Mouse (Mus musculus): Measurements from ENCODE around the gene Osbpl10. TPM values are rescaled to one million over a fixed set of nuclear protein-coding genes. Genes with fewer than 3 reads are reported as not detected.

The Osbpl10 gene
- polyA plus RNA-seq, 2 experiments = 3.4 to 8.4 TPM

DNA sequence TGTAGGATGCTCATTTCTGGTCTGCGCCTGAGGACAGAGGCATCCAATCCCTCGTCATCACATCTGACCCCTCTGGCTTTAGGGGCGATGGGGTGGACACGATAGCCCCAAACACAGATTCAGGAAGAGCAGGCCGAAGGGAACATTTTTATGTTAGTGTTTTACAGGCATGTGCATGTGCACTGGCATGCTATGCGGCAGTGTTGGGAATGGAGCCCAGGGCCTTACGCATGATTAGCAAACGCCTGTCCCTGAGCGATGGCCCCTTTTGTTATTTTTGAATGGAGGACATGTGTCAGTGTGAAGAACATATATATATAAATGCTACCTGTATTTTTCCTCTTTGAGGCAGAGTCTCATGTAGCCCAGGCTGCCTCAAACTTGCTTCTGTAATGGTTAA, 60.3 kb downstream of the Osbpl10 start:
- Histone ChIP-seq H3K36me3 (ENCODE audit: control insufficient read depth, insufficient read depth, low read length) (no peaks in the 10 kb centered on the region), H3K27ac (replicated peaks; ENCODE audit: low read depth, low read length) (no peak overlapping the region), H3K4me1 (ENCODE audit: control insufficient read depth, insufficient read depth, low read length) (peaks cover 7% of the 10 kb centered on the region; the same call in 1 of the 2 replicates), H3K4me3 (replicated peaks; ENCODE audit: low read length) (no peak overlapping the region), H3K27me3 (ENCODE audit: control insufficient read depth, insufficient read depth, low read length) (no peaks in the 10 kb centered on the region), H3K4me2 (replicated peaks; ENCODE audit: low read depth, low read length, severe bottlenecking) (no peak overlapping the region), H3K9ac (ENCODE audit: low read depth, low read length, severe bottlenecking) (no peak overlapping the region), H3K9me3 (ENCODE audit: control insufficient read depth, low read length) (no peaks in the 10 kb centered on the region)
- WGBS = 68% methylated on average over 9 of the region's 9 CpGs
- no peak for TF ChIP-seq POLR2A (IDR thresholded peaks at IDR 0.05; ENCODE audit: borderline replicate concordance, extremely low read depth, insufficient read depth, insufficient read length)
- no peak for ATAC-seq (ENCODE audit: low FRiP score, low read depth)
- no peak for DNase-seq (ENCODE audit: low spot score)

DNA sequence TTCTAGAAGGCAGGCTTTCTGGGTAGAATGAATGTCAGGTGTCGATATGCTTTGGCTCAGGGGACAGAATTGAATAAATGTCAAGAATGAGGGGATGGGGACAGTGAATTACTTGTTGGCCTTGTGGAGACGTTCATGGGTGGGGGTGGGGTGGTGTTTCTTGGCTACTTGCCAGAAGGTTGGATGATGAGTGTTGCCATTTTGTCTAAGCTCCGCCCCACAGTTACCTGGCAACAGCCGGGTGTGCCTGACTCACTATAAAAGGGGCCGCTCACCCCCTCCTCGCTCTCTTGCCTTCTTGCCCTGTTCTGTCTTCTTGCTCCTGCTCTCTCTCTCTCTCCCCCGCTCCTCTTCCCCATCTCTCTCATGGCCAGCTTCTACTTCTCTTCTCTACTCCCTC, 60.9 kb downstream of the Osbpl10 start:
- no peak for ATAC-seq (ENCODE audit: low FRiP score, low read depth)
- H3K9me3 ChIP-seq (ENCODE audit: control insufficient read depth, low read length) = no peaks in the 10 kb centered on the region
- no peak overlapping the region for H3K4me2 ChIP-seq (replicated peaks; ENCODE audit: low read depth, low read length, severe bottlenecking)
- WGBS = 57% methylated on average over 7 of the region's 7 CpGs
- H3K4me3 ChIP-seq (replicated peaks; ENCODE audit: low read length) = no peak overlapping the region
- no peaks in the 10 kb centered on the region for H3K27me3 ChIP-seq (ENCODE audit: control insufficient read depth, insufficient read depth, low read length)
- no peak for DNase-seq (ENCODE audit: low spot score)
- no peak for TF ChIP-seq POLR2A (IDR thresholded peaks at IDR 0.05; ENCODE audit: borderline replicate concordance, extremely low read depth, insufficient read depth, insufficient read length)
- H3K9ac ChIP-seq (ENCODE audit: low read depth, low read length, severe bottlenecking) = no peak overlapping the region
- H3K27ac ChIP-seq (replicated peaks; ENCODE audit: low read depth, low read length) = no peak overlapping the region
- no peaks in the 10 kb centered on the region for H3K36me3 ChIP-seq (ENCODE audit: control insufficient read depth, insufficient read depth, low read length)
- peaks cover 7% of the 10 kb centered on the region; the same call in 1 of the 2 replicates for H3K4me1 ChIP-seq (ENCODE audit: control insufficient read depth, insufficient read depth, low read length)

GRCm38 (mm10) chr9:115042571-115042970, 64.2 kb downstream of the Osbpl10 start:
- no peaks in the 10 kb centered on the region for H3K9me3 ChIP-seq (ENCODE audit: control insufficient read depth, low read length)
- H3K27ac ChIP-seq (replicated peaks; ENCODE audit: low read depth, low read length) = no peak overlapping the region
- 70% methylated on average over 6 of the region's 6 CpGs for WGBS
- TF ChIP-seq POLR2A (IDR thresholded peaks at IDR 0.05; ENCODE audit: borderline replicate concordance, extremely low read depth, insufficient read depth, insufficient read length) = no peak
- H3K4me1 ChIP-seq (ENCODE audit: control insufficient read depth, insufficient read depth, low read length) = peaks cover 9% of the 10 kb centered on the region; the same call in 1 of the 2 replicates
- H3K4me3 ChIP-seq (replicated peaks; ENCODE audit: low read length) = no peak overlapping the region
- no peak overlapping the region for H3K9ac ChIP-seq (ENCODE audit: low read depth, low read length, severe bottlenecking)
- no peak overlapping the region for H3K4me2 ChIP-seq (replicated peaks; ENCODE audit: low read depth, low read length, severe bottlenecking)
- ATAC-seq (ENCODE audit: low FRiP score, low read depth) (no peak), DNase-seq (ENCODE audit: low spot score) (no peak)
- H3K36me3 ChIP-seq (ENCODE audit: control insufficient read depth, insufficient read depth, low read length) = no peaks in the 10 kb centered on the region
- no peaks in the 10 kb centered on the region for H3K27me3 ChIP-seq (ENCODE audit: control insufficient read depth, insufficient read depth, low read length)

- no peak for TF ChIP-seq POLR2A (IDR thresholded peaks at IDR 0.05; ENCODE audit: borderline replicate concordance, extremely low read depth, insufficient read depth, insufficient read length)
- ATAC-seq (ENCODE audit: low FRiP score, low read depth) = no peak
- H3K9ac ChIP-seq (ENCODE audit: low read depth, low read length, severe bottlenecking) = no peak overlapping the region
Measured at GRCm38 (mm10) chr9:115042971-115043706, 64.8 kb downstream of the Osbpl10 start.

GRCm38 (mm10) chr9:115043881-115044770, 65.8 kb downstream of the Osbpl10 start:
- ATAC-seq (ENCODE audit: low FRiP score, low read depth) (no peak), DNase-seq (ENCODE audit: low spot score) (no peak)
- H3K4me3 ChIP-seq (replicated peaks; ENCODE audit: low read length) = no peak overlapping the region
- WGBS = 78% methylated on average over 8 of the region's 8 CpGs
- H3K9me3 ChIP-seq (ENCODE audit: control insufficient read depth, low read length) = no peaks in the 10 kb centered on the region
- TF ChIP-seq POLR2A (IDR thresholded peaks at IDR 0.05; ENCODE audit: borderline replicate concordance, extremely low read depth, insufficient read depth, insufficient read length) = no peak
- no peak overlapping the region for H3K27ac ChIP-seq (replicated peaks; ENCODE audit: low read depth, low read length)
- H3K4me2 ChIP-seq (replicated peaks; ENCODE audit: low read depth, low read length, severe bottlenecking) = no peak overlapping the region
- no peaks in the 10 kb centered on the region for H3K36me3 ChIP-seq (ENCODE audit: control insufficient read depth, insufficient read depth, low read length)
- H3K27me3 ChIP-seq (ENCODE audit: control insufficient read depth, insufficient read depth, low read length) = no peaks in the 10 kb centered on the region
- H3K4me1 ChIP-seq (ENCODE audit: control insufficient read depth, insufficient read depth, low read length) = 0 out of 2 replicates have a peak, but pooled peaks cover 2% of the 10 kb centered on the region
- H3K9ac ChIP-seq (ENCODE audit: low read depth, low read length, severe bottlenecking) = no peak overlapping the region

More at GRCm38 (mm10) chr9:115042971-115043706, 64.8 kb downstream of the Osbpl10 start:
- H3K27ac ChIP-seq (replicated peaks; ENCODE audit: low read depth, low read length) = no peak overlapping the region
- peaks cover 9% of the 10 kb centered on the region; the same call in 1 of the 2 replicates for H3K4me1 ChIP-seq (ENCODE audit: control insufficient read depth, insufficient read depth, low read length)
- no peaks in the 10 kb centered on the region for H3K27me3 ChIP-seq (ENCODE audit: control insufficient read depth, insufficient read depth, low read length)
- H3K4me3 ChIP-seq (replicated peaks; ENCODE audit: low read length) = no peak overlapping the region
- H3K36me3 ChIP-seq (ENCODE audit: control insufficient read depth, insufficient read depth, low read length) = no peaks in the 10 kb centered on the region
- H3K4me2 ChIP-seq (replicated peaks; ENCODE audit: low read depth, low read length, severe bottlenecking) = no peak overlapping the region
- H3K9me3 ChIP-seq (ENCODE audit: control insufficient read depth, low read length) = no peaks in the 10 kb centered on the region
- DNase-seq (ENCODE audit: low spot score) = no peak
- WGBS = 81% methylated on average over 13 of the region's 13 CpGs
